Mouse (Mus musculus): ENCODE data around the gene Kcnk3.

The Kcnk3 gene

DNA sequence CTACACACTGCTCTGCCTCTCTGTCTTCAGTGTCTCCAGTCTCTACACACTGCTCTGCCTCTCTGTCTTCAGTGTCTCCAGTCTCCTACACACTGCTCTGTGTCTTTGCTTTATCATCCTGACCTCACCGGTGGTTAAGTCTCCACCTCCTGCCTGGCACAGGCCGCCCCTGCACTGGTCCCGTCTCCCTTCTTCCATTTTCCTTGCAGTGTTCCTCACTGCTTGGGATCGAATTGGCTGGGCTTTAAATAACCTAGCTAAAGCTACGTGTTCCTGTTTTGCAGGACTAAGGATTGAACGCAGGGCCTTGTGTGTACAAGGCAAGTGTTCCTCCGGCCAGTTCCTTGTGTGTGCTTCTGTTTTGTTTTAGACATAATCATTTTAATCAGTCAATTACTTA lies 82.1 kb downstream of the Kcnk3 start:
- no peak for DNase-seq (ENCODE audit: low spot score in 2 of 2)

DNA sequence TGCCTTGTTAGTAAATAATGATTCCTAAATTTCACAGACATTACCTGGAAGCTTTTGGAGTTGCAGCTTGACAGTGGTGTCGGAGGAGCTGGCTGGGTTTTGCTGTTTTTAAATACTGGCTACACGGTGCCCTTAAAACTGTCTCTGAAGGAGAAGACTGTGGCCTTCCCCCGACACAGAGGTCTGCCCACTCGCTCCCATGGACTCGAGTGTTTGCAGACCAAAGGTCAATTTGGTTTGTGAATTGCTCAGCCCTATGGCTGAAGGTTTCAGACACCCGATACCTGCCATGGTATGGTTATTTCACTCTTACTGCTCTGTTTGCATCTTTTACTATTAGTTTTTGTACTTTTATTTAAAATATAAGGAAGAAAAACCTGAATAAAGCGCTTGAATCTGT lies 86.0 kb downstream of the Kcnk3 start:
- DNase-seq (ENCODE audit: low spot score in 2 of 2): no peak
